Mouse (Mus musculus) MEL (cell line): ENCODE results near the gene Gjb6.

ENCODE experiments used
- CTCF ChIP-seq, 3 experiments: IDR thresholded peaks in 2 of 3; conservative IDR thresholded peaks in 1 of 3; 2 replicates each; pipeline ENCODE4 v1.5.1; 2011 to 2012; ENCODE audit warnings: low read length in 3 of 3, low read depth in 2 of 3, mild to moderate bottlenecking in 2 of 3, improper control_type of control experiment in 1 of 3, inconsistent platforms in 1 of 3, mixed read lengths in 1 of 3, moderate library complexity in 1 of 3; ENCODE audit not compliant: control insufficient read depth in 1 of 3, insufficient read depth in 1 of 3, poor library complexity in 1 of 3, severe bottlenecking in 1 of 3
- ELF1 ChIP-seq: IDR thresholded peaks from 2 replicates; pipeline ENCODE4 v1.6.1; 2014; ENCODE audit warnings: low read depth, mild to moderate bottlenecking, inconsistent platforms, low read length, improper control_type of control experiment, moderate library complexity
- EP300 ChIP-seq, 2 experiments: IDR thresholded peaks; 2 replicates each; pipeline ENCODE4 v1.6.1; 2011; ENCODE audit warnings: improper control_type of control experiment in 2 of 2, low read length in 2 of 2, low read depth in 1 of 2, mild to moderate bottlenecking in 1 of 2
- KAT2A ChIP-seq: conservative IDR thresholded peaks from 2 replicates; pipeline ENCODE4 v1.6.1; 2012; ENCODE audit warnings: low read depth, low read length, improper control_type of control experiment, inconsistent platforms
- MAX ChIP-seq: IDR thresholded peaks from 2 replicates; pipeline ENCODE4 v1.6.1; 2011; ENCODE audit warnings: low read length, improper control_type of control experiment
- MEF2A ChIP-seq: IDR thresholded peaks from 2 replicates; pipeline ENCODE4 v1.6.1; 2014; ENCODE audit warnings: low read depth, mild to moderate bottlenecking, inconsistent platforms, low read length, improper control_type of control experiment; ENCODE audit not compliant: poor library complexity, insufficient replicate concordance, severe bottlenecking; ENCODE audit errors: extremely low read depth
- NELFE ChIP-seq: IDR thresholded peaks from 2 replicates; pipeline ENCODE4 v1.6.1; 2011; ENCODE audit warnings: low read depth, low read length, improper control_type of control experiment
- POLR2A ChIP-seq, 2 experiments: IDR thresholded peaks; 2 replicates each; pipeline ENCODE4 v1.6.1; 2011 to 2012; ENCODE audit warnings: low read length in 2 of 2, mild to moderate bottlenecking in 2 of 2, control low read depth in 1 of 2, improper control_type of control experiment in 1 of 2, low read depth in 1 of 2, moderate library complexity in 1 of 2; ENCODE audit not compliant: control insufficient read depth in 1 of 2, insufficient read depth in 1 of 2, poor library complexity in 1 of 2
- TBP ChIP-seq: IDR thresholded peaks from 2 replicates; pipeline ENCODE4 v1.8.0; 2011; ENCODE audit warnings: low read depth, low read length, improper control_type of control experiment
- UBTF ChIP-seq: IDR thresholded peaks from 2 replicates; pipeline ENCODE4 v1.6.1; 2012; ENCODE audit warnings: low read depth, mild to moderate bottlenecking, inconsistent platforms, low read length, improper control_type of control experiment, moderate library complexity, borderline replicate concordance; ENCODE audit not compliant: insufficient read depth
- ZC3H11A ChIP-seq: IDR thresholded peaks from 2 replicates; pipeline ENCODE4 v1.6.1; 2012; ENCODE audit warnings: low read depth, mild to moderate bottlenecking, inconsistent platforms, low read length, improper control_type of control experiment

DNA sequence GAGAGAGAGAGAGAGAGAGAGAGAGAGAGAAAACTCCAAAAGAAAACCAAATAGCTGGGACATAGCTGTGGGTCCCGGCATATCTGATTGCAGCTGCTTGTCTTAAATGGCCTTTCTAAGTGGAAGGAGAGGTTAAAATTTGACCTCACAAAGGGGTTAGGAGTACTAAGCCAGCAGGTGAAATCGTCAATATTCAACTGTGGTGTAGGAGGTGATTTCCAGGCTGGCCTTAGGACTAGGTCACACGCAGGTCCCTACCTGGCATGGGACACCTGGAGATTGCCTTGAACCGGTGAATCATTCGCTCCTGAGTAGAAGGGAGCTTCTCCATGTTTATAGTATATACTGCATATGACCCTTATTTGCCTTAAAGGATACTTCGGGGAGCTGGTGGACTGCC is 30.3 kb downstream of the Gjb6 start:
- no peak for TF ChIP-seq MAX
- no peak for TF ChIP-seq NELFE
- TF ChIP-seq CTCF (IDR thresholded peaks at IDR 0.05 in 2 of 3, conservative IDR thresholded peaks at IDR 0.05 in 1 of 3; ENCODE audit: control insufficient read depth in 1 of 3, insufficient read depth in 1 of 3, low read depth in 2 of 3, low read length in 3 of 3, poor library complexity in 1 of 3, severe bottlenecking in 1 of 3), result no peak
- TF ChIP-seq POLR2A (IDR thresholded peaks at IDR 0.05; ENCODE audit: control insufficient read depth in 1 of 2, insufficient read depth in 1 of 2, low read depth in 1 of 2, low read length in 2 of 2, poor library complexity in 1 of 2), result no peak
- TF ChIP-seq EP300 (IDR thresholded peaks at IDR 0.05; ENCODE audit: low read depth in 1 of 2, low read length in 2 of 2), result no peak
- no peak for TF ChIP-seq ELF1
- TF ChIP-seq KAT2A, result no peak
- no peak for TF ChIP-seq TBP
- no peak for TF ChIP-seq ZC3H11A
- no peak for TF ChIP-seq UBTF
- TF ChIP-seq MEF2A, result no peak
